Mouse (Mus musculus) limb, embryonic 15.5 days (tissue): ENCODE data around the gene Rpl27a. TPM values are rescaled to one million over a fixed set of nuclear protein-coding genes. Genes with fewer than 3 reads are reported as not detected.

Source experiments
- ATAC-seq: fragments of 200-750 bp; cut with Nextera tagmentation; 2 replicates; pipeline ENCODE4 v1.8.0; 2017; ENCODE audit warnings: low read depth, moderate TSS enrichment; ENCODE audit not compliant: insufficient number of reproducible peaks, low FRiP score, low TSS enrichment
- H3K27ac ChIP-seq: fragments of 300-500 bp; sonication (generic); 2 replicates; pipeline ENCODE4 v1.5.1; 2015; ENCODE audit warnings: moderate library complexity, mild to moderate bottlenecking, inconsistent platforms
- H3K27me3 ChIP-seq: fragments of 300-500 bp; sonication (generic); 2 replicates; pipeline ENCODE4 v1.6.1; 2015; ENCODE audit warnings: inconsistent platforms
- H3K36me3 ChIP-seq: fragments of 300-500 bp; sonication (generic); 2 replicates; pipeline ENCODE4 v1.6.1; 2015; ENCODE audit warnings: inconsistent platforms
- H3K4me1 ChIP-seq: fragments of 300-500 bp; sonication (generic); 2 replicates; pipeline ENCODE4 v1.6.1; 2015; ENCODE audit warnings: inconsistent platforms
- H3K4me2 ChIP-seq: fragments of 300-500 bp; sonication (generic); 2 replicates; pipeline ENCODE4 v1.6.1; 2015; ENCODE audit warnings: mild to moderate bottlenecking, inconsistent platforms
- H3K4me3 ChIP-seq: fragments of 300-500 bp; sonication (generic); 2 replicates; pipeline ENCODE4 v1.5.1; 2015; ENCODE audit warnings: mild to moderate bottlenecking, inconsistent platforms
- H3K9ac ChIP-seq: fragments of 300-500 bp; sonication (generic); 2 replicates; pipeline ENCODE4 v1.6.1; 2015; ENCODE audit warnings: inconsistent platforms
- H3K9me3 ChIP-seq: fragments of 300-500 bp; sonication (generic); 2 replicates; pipeline ENCODE4 v1.6.1; 2016; ENCODE audit warnings: inconsistent platforms
- WGBS: fragments of 180-500 bp; shearing (Covaris S2); methylation state at CpG from one replicate; pipeline ENCODE4 v1.1.7; 2015; 5-methylcytosine and 5-hydroxymethylcytosine counted together
- polyA plus RNA-seq: library from polyadenylated mRNA; unstranded; fragments of >200 nt; fragmentation: Nextera tagmentation; extraction: Ambion mirVana; gene quantifications from 2 replicates; pipeline ENCODE4 v1.2.1, GENCODE M21; 2015

The Rpl27a gene
- polyA plus RNA-seq, 1 experiment from 2014 or later = 140 TPM

DNA sequence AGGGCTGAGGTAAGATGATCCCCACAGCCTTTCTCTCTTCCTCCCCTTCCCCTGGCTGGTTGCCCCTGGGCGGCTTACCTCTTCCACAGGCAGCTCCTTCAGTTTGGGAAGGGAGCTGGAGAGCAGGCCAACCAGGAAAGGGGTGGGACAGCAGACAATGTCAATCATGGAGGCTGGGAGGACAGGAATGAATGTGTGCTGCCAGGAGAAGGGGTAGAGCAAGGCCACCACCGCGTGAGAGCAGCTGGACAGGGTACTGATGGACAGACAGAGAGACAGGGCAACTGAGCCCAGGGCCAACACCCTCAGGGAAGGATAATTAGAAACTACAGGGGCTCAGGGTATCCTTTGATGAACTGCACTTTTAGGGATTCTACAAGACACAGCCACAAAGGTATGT is 8.6 kb downstream of the Rpl27a start:
- no peak for ATAC-seq
- no peak overlapping the region for H3K27ac ChIP-seq
- no peaks in the 10 kb centered on the region for H3K27me3 ChIP-seq
- peaks cover 88% of the 10 kb centered on the region for H3K36me3 ChIP-seq
- H3K9ac ChIP-seq = no peak overlapping the region
- WGBS = 46% methylated on average over 3 of the region's 3 CpGs
- 0 out of 2 replicates have a peak, but pooled peaks cover 3% of the 10 kb centered on the region for H3K4me1 ChIP-seq
- no peak overlapping the region for H3K4me3 ChIP-seq
- no peak overlapping the region for H3K4me2 ChIP-seq
- no peaks in the 10 kb centered on the region for H3K9me3 ChIP-seq

DNA sequence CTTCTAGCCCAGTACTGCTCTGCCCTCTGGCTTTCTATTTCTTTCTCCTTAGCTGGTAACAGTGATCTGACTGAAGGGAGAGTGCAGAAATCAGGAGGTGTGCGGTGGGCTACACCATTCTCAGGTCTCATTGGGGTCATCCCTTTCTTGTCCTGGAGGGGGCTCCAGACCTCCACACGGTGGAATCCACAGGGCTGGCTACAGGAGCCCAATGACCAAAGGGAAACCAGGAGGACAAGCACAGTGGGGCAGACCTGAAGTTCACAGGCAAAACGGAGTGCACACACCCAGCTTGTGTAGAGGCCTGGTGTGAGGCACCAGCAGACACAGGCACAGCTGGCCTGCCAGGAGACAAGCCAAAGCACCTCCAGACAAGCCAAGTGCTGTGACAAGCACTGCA is 9.4 kb downstream of the Rpl27a start:
- H3K9ac ChIP-seq = no peak overlapping the region
- ATAC-seq = peak; percentile 26; the same call in 1 of the 2 replicates

DNA sequence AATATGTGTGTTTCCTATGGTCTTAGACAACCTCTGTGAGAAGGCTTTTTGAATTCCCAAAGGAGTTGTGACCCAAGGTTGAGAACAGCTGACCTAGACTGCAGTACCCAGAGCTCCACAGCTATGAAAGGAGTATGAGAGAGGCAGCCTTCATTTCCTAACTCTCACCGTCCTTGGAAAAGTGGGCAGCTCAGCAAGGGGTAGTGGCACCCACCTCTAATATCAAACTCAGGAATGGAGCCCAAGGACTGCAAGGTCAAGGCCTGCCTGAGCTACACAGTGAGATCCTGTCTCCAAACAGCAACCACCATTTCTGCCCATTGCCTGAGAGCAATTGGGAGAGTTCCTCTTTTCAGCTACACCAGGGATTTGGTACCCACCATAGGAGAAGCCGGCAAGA is 10.8 kb downstream of the Rpl27a start:
- Histone ChIP-seq H3K27me3 (no peaks in the 10 kb centered on the region), H3K27ac (no peak overlapping the region), H3K36me3 (peaks cover 80% of the 10 kb centered on the region), H3K9me3 (no peaks in the 10 kb centered on the region), H3K4me1 (0 out of 2 replicates have a peak, but pooled peaks cover 3% of the 10 kb centered on the region), H3K9ac (no peak overlapping the region), H3K4me2 (no peak overlapping the region), H3K4me3 (no peak overlapping the region)
- ATAC-seq = no peak
- WGBS = 76% methylated on average over 2 of the region's 2 CpGs

More for the DNA sequence above, 9.4 kb downstream of the Rpl27a start:
- no peak overlapping the region for H3K4me3 ChIP-seq
- no peak overlapping the region for H3K27ac ChIP-seq
- 26% methylated on average over 3 of the region's 3 CpGs for WGBS
- no peaks in the 10 kb centered on the region for H3K27me3 ChIP-seq
- 0 out of 2 replicates have a peak, but pooled peaks cover 3% of the 10 kb centered on the region for H3K4me1 ChIP-seq
- no peak overlapping the region for H3K4me2 ChIP-seq
- H3K9me3 ChIP-seq = no peaks in the 10 kb centered on the region
- H3K36me3 ChIP-seq = peaks cover 83% of the 10 kb centered on the region

DNA sequence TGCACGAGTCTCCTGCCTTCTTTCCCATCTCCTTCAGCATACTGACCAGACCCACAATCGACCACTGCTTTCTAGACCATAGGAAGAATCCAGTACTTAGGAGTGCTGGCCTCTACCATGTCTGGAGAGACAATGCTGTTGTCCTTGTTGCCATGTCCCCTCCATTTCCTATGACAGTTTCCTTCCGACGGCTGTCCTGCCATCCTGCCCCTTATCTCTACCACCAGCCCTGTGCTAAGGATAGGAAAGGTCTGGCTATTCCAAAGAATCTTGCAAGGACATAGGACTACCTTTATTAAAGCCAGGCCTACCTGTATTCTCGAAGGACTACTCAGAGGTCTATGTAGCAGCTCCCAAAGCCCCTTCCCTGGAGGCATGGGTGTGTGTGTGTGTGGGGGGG is 12.6 kb downstream of the Rpl27a start:
- Histone ChIP-seq H3K9ac (no peak overlapping the region), H3K27ac (no peak overlapping the region), H3K4me3 (no peak overlapping the region), H3K4me2 (no peak overlapping the region), H3K4me1 (peaks cover 9% of the 10 kb centered on the region; the same call in 1 of the 2 replicates), H3K36me3 (peaks cover 68% of the 10 kb centered on the region), H3K27me3 (no peaks in the 10 kb centered on the region), H3K9me3 (no peaks in the 10 kb centered on the region)
- no peak for ATAC-seq
- 80% methylated on average over 5 of the region's 5 CpGs for WGBS

DNA sequence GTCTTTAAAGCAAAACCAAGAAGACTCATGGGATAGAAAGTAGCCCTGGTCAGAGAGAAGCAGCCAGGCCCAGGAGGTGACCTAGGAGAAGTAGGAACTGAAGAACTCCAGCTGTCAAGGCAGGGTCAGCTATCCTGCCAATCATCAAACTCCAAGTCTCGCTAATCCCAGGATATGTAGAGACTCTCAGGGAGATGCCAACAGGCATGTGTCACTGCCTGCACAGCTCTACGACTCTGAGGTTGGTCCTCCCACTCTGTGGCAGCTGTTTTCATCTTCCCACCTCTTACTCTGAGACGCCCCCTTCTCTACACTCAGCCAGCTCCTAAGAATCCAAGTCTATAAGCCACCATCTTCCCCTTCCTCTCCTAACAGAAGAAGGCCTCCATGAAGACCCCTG is 13.7 kb downstream of the Rpl27a start:
- Histone ChIP-seq H3K27me3 (no peaks in the 10 kb centered on the region), H3K4me1 (peaks cover 13% of the 10 kb centered on the region), H3K9ac (no peak overlapping the region), H3K4me3 (no peak overlapping the region), H3K9me3 (no peaks in the 10 kb centered on the region), H3K27ac (no peak overlapping the region), H3K4me2 (no peak overlapping the region), H3K36me3 (peaks cover 57% of the 10 kb centered on the region)
- ATAC-seq = no peak
- WGBS = 55% methylated on average over 3 of the region's 3 CpGs

DNA sequence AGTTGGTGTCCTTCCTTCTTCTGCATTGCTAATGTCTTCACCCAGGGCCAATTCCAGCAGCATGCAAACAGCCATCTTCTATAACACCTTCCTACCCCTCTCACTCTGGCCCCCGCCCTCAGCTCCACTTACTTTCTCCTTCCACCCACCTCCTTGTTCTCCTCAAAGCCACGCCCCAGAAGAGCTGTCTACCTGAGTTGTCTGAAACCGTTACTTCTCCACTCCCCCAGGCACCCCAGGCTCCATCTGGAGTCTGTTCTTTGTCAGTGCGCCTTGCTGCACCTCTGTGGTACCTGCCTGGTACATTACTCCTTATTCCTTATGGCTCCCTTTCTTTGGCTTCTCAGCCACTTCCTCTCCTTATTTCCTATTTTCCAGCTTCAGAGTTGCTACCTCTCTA is 14.2 kb downstream of the Rpl27a start:
- no peak overlapping the region for H3K9ac ChIP-seq
- ATAC-seq = no peak
- H3K27me3 ChIP-seq = no peaks in the 10 kb centered on the region
- H3K4me3 ChIP-seq = no peak overlapping the region
- no peak overlapping the region for H3K4me2 ChIP-seq
- no peaks in the 10 kb centered on the region for H3K9me3 ChIP-seq
- H3K36me3 ChIP-seq = peaks cover 56% of the 10 kb centered on the region
- WGBS = 65% methylated on average over 4 of the region's 4 CpGs
- peaks cover 13% of the 10 kb centered on the region for H3K4me1 ChIP-seq
- no peak overlapping the region for H3K27ac ChIP-seq

DNA sequence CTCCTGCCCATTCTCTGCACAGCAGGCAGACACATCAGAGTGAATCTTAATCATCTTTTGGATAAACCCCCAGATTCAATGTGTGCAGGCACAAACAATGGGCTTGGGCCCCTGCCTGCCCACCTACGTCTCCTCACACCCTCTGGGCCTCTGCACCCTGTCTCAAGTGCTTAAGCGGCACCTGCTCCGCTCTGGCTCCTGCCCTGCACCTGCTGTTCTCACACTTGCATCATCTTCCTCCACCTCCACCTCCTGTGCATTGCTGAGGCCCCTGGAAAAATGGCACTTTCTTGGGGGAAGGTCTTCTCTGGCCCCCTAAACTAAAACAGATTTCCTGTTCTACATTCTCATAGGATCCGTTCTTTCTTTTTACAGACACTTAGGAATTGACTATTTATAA is 14.9 kb downstream of the Rpl27a start:
- Histone ChIP-seq H3K36me3 (peaks cover 57% of the 10 kb centered on the region), H3K9me3 (no peaks in the 10 kb centered on the region), H3K4me2 (no peak overlapping the region), H3K4me3 (no peak overlapping the region), H3K9ac (no peak overlapping the region), H3K27me3 (no peaks in the 10 kb centered on the region), H3K27ac (no peak overlapping the region), H3K4me1 (peaks cover 13% of the 10 kb centered on the region)
- 85% methylated on average over 4 of the region's 4 CpGs for WGBS
- no peak for ATAC-seq

DNA sequence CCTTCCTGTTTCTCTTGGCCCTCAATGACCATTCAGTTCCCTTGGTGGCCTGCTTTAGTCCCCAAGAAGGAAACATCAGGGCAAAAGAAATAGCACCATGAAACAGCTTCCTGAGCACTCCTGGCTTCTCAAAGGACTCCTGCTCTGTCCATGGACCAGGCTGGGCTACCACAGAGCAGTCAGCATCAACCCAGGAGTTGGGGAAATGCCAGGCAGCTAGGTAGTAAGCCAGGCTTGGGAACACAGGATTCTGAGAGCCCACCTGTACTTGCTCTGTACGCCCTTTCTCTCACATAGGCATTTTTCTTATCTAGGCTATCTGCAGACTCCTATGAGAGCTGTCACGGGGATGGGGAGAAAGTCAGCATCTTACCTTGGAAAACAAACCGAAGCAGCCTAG is 16.0 kb downstream of the Rpl27a start:
- Histone ChIP-seq H3K4me1 (peaks cover 13% of the 10 kb centered on the region), H3K9ac (no peak overlapping the region), H3K9me3 (no peaks in the 10 kb centered on the region), H3K27me3 (no peaks in the 10 kb centered on the region), H3K36me3 (peaks cover 57% of the 10 kb centered on the region), H3K4me2 (no peak overlapping the region), H3K4me3 (no peak overlapping the region), H3K27ac (no peak overlapping the region)
- WGBS = 94% methylated on average over 3 of the region's 3 CpGs
- no peak for ATAC-seq

DNA sequence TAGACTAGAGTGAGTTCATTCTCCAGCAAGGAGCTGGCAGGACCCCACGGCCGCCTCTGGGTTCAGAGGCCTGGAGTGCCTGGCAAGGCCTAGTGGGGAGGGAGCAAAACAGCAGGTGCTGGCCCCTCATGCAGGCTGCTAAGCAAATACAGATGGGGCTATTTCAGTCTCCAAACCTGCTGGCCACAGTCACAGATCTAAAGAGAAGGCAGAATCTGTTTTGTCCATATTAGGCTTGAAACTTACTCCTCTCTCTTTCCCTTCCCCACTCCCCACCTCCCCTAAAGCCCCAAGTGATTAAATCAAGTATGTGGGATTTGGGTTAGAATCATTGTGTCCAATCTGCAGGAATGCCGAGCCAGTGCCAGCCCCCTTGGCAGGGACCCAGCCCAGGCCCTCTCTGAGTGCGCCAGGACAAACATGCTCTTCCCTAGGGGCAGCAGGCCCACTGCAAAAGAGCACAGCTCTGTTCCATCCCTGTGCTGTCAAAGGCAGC is 17.6 kb downstream of the Rpl27a start:
- no peak overlapping the region for H3K4me3 ChIP-seq
- WGBS = 16% methylated on average over 4 of the region's 4 CpGs
- H3K4me1 ChIP-seq = peaks cover 13% of the 10 kb centered on the region
- peak; percentile 83 for ATAC-seq
- peak overlapping the region; percentile 74 for H3K27ac ChIP-seq
- no peaks in the 10 kb centered on the region for H3K27me3 ChIP-seq
- H3K36me3 ChIP-seq = peaks cover 50% of the 10 kb centered on the region
- H3K9me3 ChIP-seq = no peaks in the 10 kb centered on the region
- H3K4me2 ChIP-seq = no peak overlapping the region
- H3K9ac ChIP-seq = no peak overlapping the region

DNA sequence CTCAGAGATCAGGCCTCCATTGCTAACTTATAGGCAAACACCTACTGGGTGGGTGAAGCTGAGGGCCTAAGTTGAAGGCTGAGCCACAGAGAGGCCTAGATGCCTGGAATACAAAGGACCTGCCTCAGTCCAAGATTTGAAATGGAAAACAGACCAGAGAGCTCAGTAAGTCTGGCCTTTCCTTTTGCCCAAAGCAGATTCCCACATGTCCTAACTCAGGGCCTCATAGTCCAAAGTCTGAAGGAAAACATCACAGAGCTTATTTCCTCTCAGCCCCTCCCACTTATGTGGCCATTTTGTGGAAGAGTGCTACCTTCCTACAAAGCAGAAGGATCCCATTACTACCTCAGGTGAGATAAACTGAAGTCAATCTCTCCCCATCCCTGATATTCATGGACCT is 22.0 kb downstream of the Rpl27a start:
- ATAC-seq = no peak
- H3K9ac ChIP-seq = no peak overlapping the region
- H3K4me3 ChIP-seq = no peak overlapping the region
- no peak overlapping the region for H3K27ac ChIP-seq
- no peaks in the 10 kb centered on the region for H3K27me3 ChIP-seq
- H3K9me3 ChIP-seq = no peaks in the 10 kb centered on the region
- H3K4me1 ChIP-seq = peaks cover 19% of the 10 kb centered on the region
- peaks cover 51% of the 10 kb centered on the region for H3K36me3 ChIP-seq
- H3K4me2 ChIP-seq = no peak overlapping the region

DNA sequence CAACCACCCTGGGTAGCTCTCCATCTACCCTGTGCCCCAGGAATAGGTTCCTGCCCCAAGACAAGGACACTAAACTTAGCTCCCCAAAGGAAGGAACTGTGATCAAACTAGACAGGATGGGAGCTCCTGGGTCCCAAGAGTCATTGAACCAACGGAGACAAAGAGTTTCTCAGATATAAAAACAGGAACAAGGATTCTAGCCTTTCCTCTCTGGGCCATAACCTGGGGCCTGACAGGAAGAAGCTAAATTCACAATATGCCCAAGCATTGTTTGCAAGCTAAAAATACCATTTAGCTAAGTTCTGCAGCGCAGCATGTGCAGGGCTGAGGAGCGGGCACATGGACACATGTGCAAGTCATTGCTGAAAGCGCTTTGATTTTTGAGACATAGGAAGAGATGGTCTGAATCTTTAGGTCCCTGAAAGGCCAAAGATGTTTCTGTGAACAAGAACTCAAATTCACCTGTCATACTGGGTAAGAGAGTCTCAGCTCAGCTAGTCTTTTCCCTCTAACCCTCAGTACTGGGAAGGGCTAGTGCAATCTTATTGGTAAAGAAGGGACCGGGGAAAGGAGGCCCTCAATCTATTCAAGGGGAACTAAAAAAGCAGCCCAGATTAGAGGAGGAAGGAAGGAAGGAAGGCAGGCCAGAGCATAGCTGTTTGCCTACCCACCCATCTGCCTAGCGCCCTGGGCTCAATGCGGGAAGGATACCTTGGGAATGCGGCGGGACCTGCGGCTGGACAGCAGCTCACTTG is 22.8 kb downstream of the Rpl27a start:
- no peak for ATAC-seq

DNA sequence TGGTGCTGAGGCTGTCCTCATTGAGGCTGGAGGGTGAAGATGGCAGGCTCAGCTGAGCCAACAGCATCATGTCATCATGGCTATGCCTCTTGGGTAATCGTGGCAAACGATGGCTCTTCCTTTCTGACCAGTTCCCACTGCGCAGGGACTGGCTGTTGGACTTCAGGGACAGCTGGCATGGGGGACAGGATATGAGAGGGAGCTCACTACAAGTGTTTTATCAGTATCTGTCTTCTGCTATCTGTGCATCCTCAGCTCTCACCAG is 23.3 kb downstream of the Rpl27a start:
- Histone ChIP-seq H3K27me3 (no peaks in the 10 kb centered on the region), H3K4me3 (no peak overlapping the region), H3K4me2 (no peak overlapping the region), H3K9me3 (no peaks in the 10 kb centered on the region), H3K9ac (no peak overlapping the region), H3K4me1 (peaks cover 9% of the 10 kb centered on the region; the same call in 1 of the 2 replicates), H3K36me3 (peaks cover 51% of the 10 kb centered on the region), H3K27ac (no peak overlapping the region)
- WGBS = 92% methylated on average over 3 of the region's 3 CpGs
- no peak for ATAC-seq

More for the DNA sequence above, 22.8 kb downstream of the Rpl27a start:
- no peak overlapping the region for H3K4me2 ChIP-seq
- H3K4me3 ChIP-seq = no peak overlapping the region
- H3K9me3 ChIP-seq = no peaks in the 10 kb centered on the region
- peaks cover 10% of the 10 kb centered on the region for H3K4me1 ChIP-seq
- 86% methylated on average over 10 of the region's 10 CpGs for WGBS
- no peak overlapping the region for H3K9ac ChIP-seq
- H3K27ac ChIP-seq = no peak overlapping the region
- H3K27me3 ChIP-seq = no peaks in the 10 kb centered on the region
- peaks cover 51% of the 10 kb centered on the region for H3K36me3 ChIP-seq
